Mouse (Mus musculus) E14TG2a.4 (cell line): ENCODE measurements at regions not wholly inside any gene's neighbourhood (a gene's known extent, or its start where the extent isn't known, plus 50 kb on each side); places are given as distances from the start of the nearest gene placed in this dataset.

Experiments used
- H3K27me3 ChIP-seq: 2 replicates; pipeline ENCODE4 v1.6.1; 2014; ENCODE audit warnings: low read length, control low read depth; ENCODE audit not compliant: insufficient read depth
- H3K36me3 ChIP-seq: 2 replicates; pipeline ENCODE4 v1.6.1; 2014; ENCODE audit warnings: low read length, control low read depth; ENCODE audit not compliant: insufficient read depth
- H3K4me1 ChIP-seq: replicated peaks from 2 replicates; pipeline ENCODE4 v1.6.1; 2014; ENCODE audit warnings: low read depth, low read length, control low read depth
- H3K4me3 ChIP-seq: replicated peaks from 2 replicates; pipeline ENCODE4 v1.5.1; 2014; ENCODE audit warnings: mild to moderate bottlenecking, low read length
- H3K9me3 ChIP-seq: 2 replicates; pipeline ENCODE4 v1.6.1; 2014; ENCODE audit warnings: low read length, control low read depth
- CTCF ChIP-seq: conservative IDR thresholded peaks from 2 replicates; pipeline ENCODE4 v1.5.1; 2014; ENCODE audit warnings: low read length
- NANOG ChIP-seq: IDR thresholded peaks from 2 replicates; pipeline ENCODE4 v1.6.1; 2014; ENCODE audit warnings: borderline replicate concordance, low read length, mixed read lengths
- POU5F1 ChIP-seq: IDR thresholded peaks from 2 replicates; pipeline ENCODE4 v1.6.1; 2014; ENCODE audit warnings: low read length, borderline replicate concordance

- no peak overlapping the region for H3K4me3 ChIP-seq
- peaks cover 27% of the 10 kb centered on the region for H3K27me3 ChIP-seq
- H3K36me3 ChIP-seq, result no peaks in the 10 kb centered on the region
- peaks cover 34% of the 10 kb centered on the region for H3K4me1 ChIP-seq
- H3K9me3 ChIP-seq, result 0 out of 2 replicates have a peak, but pooled peaks cover 3% of the 10 kb centered on the region
- TF ChIP-seq CTCF, result no peak
Measured at GRCm38 (mm10) chr6:127239529-127240471, 87.8 kb upstream of the Ccnd2 start.

GRCm38 (mm10) chr6:127240472-127241375 is 88.7 kb upstream of the Ccnd2 start:
- peaks cover 41% of the 10 kb centered on the region for H3K4me1 ChIP-seq
- H3K9me3 ChIP-seq, result no peaks in the 10 kb centered on the region
- TF ChIP-seq POU5F1 (no peak), NANOG (no peak), CTCF (no peak)
- H3K36me3 ChIP-seq, result no peaks in the 10 kb centered on the region
- no peak overlapping the region for H3K4me3 ChIP-seq
- peaks cover 25% of the 10 kb centered on the region for H3K27me3 ChIP-seq

DNA sequence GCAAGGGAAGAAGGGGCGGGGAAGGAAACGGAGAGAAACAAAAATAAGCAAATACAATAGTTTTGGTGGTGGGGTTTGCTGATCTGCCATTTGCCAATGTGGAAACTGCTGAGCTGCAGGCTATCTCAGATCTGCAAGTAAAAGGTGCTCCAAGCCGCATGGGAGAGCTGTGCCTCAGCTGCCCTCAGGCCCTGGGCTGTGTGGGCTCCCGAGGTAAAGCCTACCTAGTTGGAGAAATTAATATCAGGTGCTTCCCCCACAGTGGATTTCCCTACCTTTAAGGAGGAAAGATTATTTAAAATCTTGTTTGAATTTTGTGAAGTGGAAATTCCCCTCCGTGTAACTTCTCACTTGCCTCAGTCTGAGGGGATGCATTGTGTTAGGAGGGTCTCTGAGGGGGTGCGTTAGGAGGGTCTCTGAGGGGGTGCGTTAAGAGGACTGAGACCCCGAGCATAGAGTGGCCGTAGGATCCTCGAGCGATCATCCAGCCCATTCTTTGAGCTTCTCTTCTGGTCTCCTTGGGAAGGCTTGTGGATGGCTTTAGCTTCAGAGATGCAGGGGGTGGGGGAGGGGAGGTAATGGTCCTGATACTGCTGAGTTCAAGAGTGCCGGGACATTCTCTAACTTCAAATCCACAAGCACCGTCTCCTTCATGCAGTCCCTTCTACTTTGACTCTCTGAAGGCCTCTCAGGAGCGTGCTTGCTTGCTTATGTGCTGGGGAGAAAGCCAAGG is 89.9 kb upstream of the Ccnd2 start:
- Histone ChIP-seq H3K36me3 (no peaks in the 10 kb centered on the region), H3K27me3 (peaks cover 25% of the 10 kb centered on the region), H3K4me1 (peaks cover 53% of the 10 kb centered on the region), H3K4me3 (no peak overlapping the region), H3K9me3 (no peaks in the 10 kb centered on the region)
- no peak for TF ChIP-seq POU5F1
- TF ChIP-seq CTCF, result no peak
- TF ChIP-seq NANOG, result no peak

GRCm38 (mm10) chr6:127243032-127243431 is 91.0 kb upstream of the Ccnd2 start:
- peaks cover 65% of the 10 kb centered on the region for H3K4me1 ChIP-seq
- no peak overlapping the region for H3K4me3 ChIP-seq
- no peaks in the 10 kb centered on the region for H3K36me3 ChIP-seq
- no peaks in the 10 kb centered on the region for H3K9me3 ChIP-seq
- TF ChIP-seq POU5F1 (no peak), CTCF (no peak), NANOG (no peak)
- peaks cover 25% of the 10 kb centered on the region for H3K27me3 ChIP-seq

- no peak for TF ChIP-seq POU5F1
- no peak for TF ChIP-seq NANOG
Measured at GRCm38 (mm10) chr6:127245814-127246440, 93.9 kb upstream of the Ccnd2 start.

GRCm38 (mm10) chr6:127246730-127247129 is 94.7 kb upstream of the Ccnd2 start:
- Histone ChIP-seq H3K4me1 (peaks cover 70% of the 10 kb centered on the region), H3K4me3 (no peak overlapping the region), H3K36me3 (no peaks in the 10 kb centered on the region), H3K27me3 (peaks cover 16% of the 10 kb centered on the region), H3K9me3 (no peaks in the 10 kb centered on the region)
- TF ChIP-seq NANOG, result no peak
- TF ChIP-seq CTCF, result no peak
- TF ChIP-seq POU5F1, result no peak

More at GRCm38 (mm10) chr6:127245814-127246440, 93.9 kb upstream of the Ccnd2 start:
- H3K4me1 ChIP-seq, result peaks cover 70% of the 10 kb centered on the region
- H3K36me3 ChIP-seq, result no peaks in the 10 kb centered on the region
- H3K4me3 ChIP-seq, result peak overlapping the region; percentile 8; the same call in 1 of the 2 replicates
- H3K27me3 ChIP-seq, result peaks cover 19% of the 10 kb centered on the region
- no peaks in the 10 kb centered on the region for H3K9me3 ChIP-seq

GRCm38 (mm10) chr6:127247343-127247742 is 95.3 kb upstream of the Ccnd2 start:
- Histone ChIP-seq H3K4me3 (no peak overlapping the region), H3K4me1 (peaks cover 71% of the 10 kb centered on the region)

More at GRCm38 (mm10) chr6:127247343-127247742, 95.3 kb upstream of the Ccnd2 start:
- TF ChIP-seq NANOG (no peak), POU5F1 (no peak), CTCF (no peak)
- H3K9me3 ChIP-seq, result no peaks in the 10 kb centered on the region
- H3K27me3 ChIP-seq, result peaks cover 12% of the 10 kb centered on the region
- no peaks in the 10 kb centered on the region for H3K36me3 ChIP-seq
